Mouse (Mus musculus) limb, embryonic 11.5 days (tissue): ENCODE results near the gene Rftn1. TPM values are rescaled to one million over a fixed set of nuclear protein-coding genes. Genes with fewer than 3 reads are reported as not detected.

Source experiments
- ATAC-seq: fragments of 200-750 bp; cut with Nextera tagmentation; 2 replicates; pipeline ENCODE4 v1.8.0; 2017; ENCODE audit warnings: low read depth; ENCODE audit not compliant: insufficient number of reproducible peaks, low FRiP score, low TSS enrichment
- DNase-seq: peaks from one replicate; pipeline ENCODE4 v3.0.0-alpha.2; 2015; ENCODE audit warnings: low spot score
- H3K27ac ChIP-seq: fragments of 300-500 bp; sonication (generic); replicated peaks from 2 replicates; pipeline ENCODE4 v1.5.1; 2014; ENCODE audit warnings: low read depth, mild to moderate bottlenecking, low read length
- H3K27me3 ChIP-seq: fragments of 300-500 bp; sonication (generic); 2 replicates; pipeline ENCODE4 v1.6.1; 2014; ENCODE audit warnings: mild to moderate bottlenecking, low read length, mixed read lengths; ENCODE audit not compliant: control insufficient read depth, insufficient read depth
- H3K36me3 ChIP-seq: fragments of 300-500 bp; sonication (generic); 2 replicates; pipeline ENCODE4 v1.6.1; 2014; ENCODE audit warnings: mild to moderate bottlenecking, low read length, moderate library complexity, mixed read lengths; ENCODE audit not compliant: control insufficient read depth, insufficient read depth
- H3K4me1 ChIP-seq: fragments of 300-500 bp; sonication (generic); 2 replicates; pipeline ENCODE4 v1.6.1; 2014; ENCODE audit warnings: low read length, mixed read lengths; ENCODE audit not compliant: control insufficient read depth, insufficient read depth
- H3K4me2 ChIP-seq: fragments of 300-500 bp; sonication (generic); 2 replicates; pipeline ENCODE4 v1.6.1; 2014; ENCODE audit warnings: low read depth, mild to moderate bottlenecking, moderate library complexity; ENCODE audit not compliant: severe bottlenecking
- H3K4me3 ChIP-seq: fragments of 300-500 bp; sonication (generic); 2 replicates; pipeline ENCODE4 v1.5.1; 2014; ENCODE audit warnings: low read depth, low read length
- H3K9ac ChIP-seq: fragments of 300-500 bp; sonication (generic); 2 replicates; pipeline ENCODE4 v1.6.1; 2014; ENCODE audit warnings: mild to moderate bottlenecking, low read length
- H3K9me3 ChIP-seq: fragments of 300-500 bp; sonication (generic); 2 replicates; pipeline ENCODE4 v1.6.1; 2016; ENCODE audit warnings: low read length; ENCODE audit not compliant: control insufficient read depth
- WGBS: fragments of 180-500 bp; shearing (Covaris S2); extraction: QIAGEN DNeasy Blood & Tissue Kit; methylation state at CpG from one replicate; pipeline ENCODE4 v1.1.7; 2014; 5-methylcytosine and 5-hydroxymethylcytosine counted together
- polyA plus RNA-seq: library from polyadenylated mRNA; unstranded; fragments of >200 nt; fragmentation: Nextera tagmentation; extraction: Ambion mirVana; gene quantifications from 2 replicates; pipeline ENCODE4 v1.2.1, GENCODE M21; 2014

Gene Rftn1
- polyA plus RNA-seq, 1 experiment from 2014 or later = 5.1 TPM

DNA sequence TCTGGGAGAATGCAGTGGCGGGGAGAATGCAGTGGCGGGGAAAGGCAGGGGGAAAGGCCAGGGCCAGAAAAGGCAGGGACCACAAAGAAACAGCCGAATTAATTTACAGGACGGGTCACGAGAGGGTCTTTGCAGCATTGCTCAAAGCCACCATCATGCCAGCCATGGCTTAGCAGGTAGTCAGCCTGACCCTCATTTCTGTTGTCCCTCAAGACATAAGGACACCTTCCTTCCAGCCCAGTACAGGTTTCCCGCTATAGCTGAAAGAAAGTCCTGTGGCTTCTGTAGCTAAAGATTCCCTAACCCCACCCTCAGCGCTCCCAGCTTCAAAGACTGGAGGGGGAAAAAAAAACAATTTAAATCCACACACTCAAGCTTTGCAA is 184.1 kb downstream of the Rftn1 start:
- Histone ChIP-seq H3K27me3 (no peaks in the 10 kb centered on the region), H3K9me3 (no peaks in the 10 kb centered on the region), H3K4me2 (no peak overlapping the region), H3K36me3 (no peaks in the 10 kb centered on the region), H3K4me1 (0 out of 2 replicates have a peak, but pooled peaks cover 3% of the 10 kb centered on the region), H3K27ac (no peak overlapping the region), H3K4me3 (no peak overlapping the region), H3K9ac (no peak overlapping the region)
- no peak for ATAC-seq
- DNase-seq = no peak
- 36% methylated on average over 7 of the region's 7 CpGs for WGBS

DNA sequence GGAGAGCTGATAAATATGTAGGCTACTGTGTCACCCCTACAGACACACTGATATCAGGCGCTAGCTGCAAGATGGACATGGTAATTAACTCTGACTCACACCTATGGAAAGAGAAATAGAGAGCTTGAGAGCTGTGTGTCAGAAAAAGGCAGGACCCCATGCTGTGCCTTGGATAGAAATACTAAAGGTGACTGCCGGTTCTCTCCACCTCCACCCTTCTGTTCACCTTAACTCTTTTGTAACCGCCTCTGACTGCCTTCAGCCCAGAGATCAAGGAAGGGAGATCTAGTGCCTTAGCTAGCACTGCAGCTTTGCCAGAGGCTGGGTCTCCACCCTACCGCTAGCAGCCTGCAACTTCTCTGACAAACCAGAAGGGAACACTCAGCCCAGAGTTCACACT is 187.3 kb downstream of the Rftn1 start:
- WGBS = 84% methylated on average over 4 of the region's 4 CpGs
- no peak overlapping the region for H3K27ac ChIP-seq
- H3K27me3 ChIP-seq = no peaks in the 10 kb centered on the region
- ATAC-seq (no peak), DNase-seq (no peak)
- no peaks in the 10 kb centered on the region for H3K9me3 ChIP-seq
- H3K4me1 ChIP-seq = 0 out of 2 replicates have a peak, but pooled peaks cover 3% of the 10 kb centered on the region
- no peak overlapping the region for H3K4me2 ChIP-seq
- H3K36me3 ChIP-seq = no peaks in the 10 kb centered on the region
- H3K9ac ChIP-seq = no peak overlapping the region
- no peak overlapping the region for H3K4me3 ChIP-seq

DNA sequence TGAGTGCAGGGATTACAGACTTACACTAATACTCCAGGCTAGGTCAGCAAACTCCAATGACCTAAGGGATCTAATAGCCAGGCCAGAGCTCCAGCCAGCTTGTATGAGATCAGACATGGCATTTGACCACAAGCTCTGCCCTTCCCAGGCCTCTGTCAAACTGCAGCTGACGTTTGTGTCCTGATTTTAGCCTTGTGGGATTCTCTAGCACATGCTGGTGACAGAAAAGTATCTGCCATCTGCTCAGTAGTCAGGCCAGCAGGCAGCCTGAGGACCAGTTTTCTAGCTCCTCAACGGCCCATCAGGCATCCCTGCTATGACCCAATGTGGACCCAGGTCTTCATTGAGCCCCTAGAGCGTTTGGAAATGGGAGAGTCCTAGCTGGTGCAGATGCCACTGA is 188.3 kb downstream of the Rftn1 start:
- DNase-seq (no peak), ATAC-seq (no peak)
- Histone ChIP-seq H3K27ac (no peak overlapping the region), H3K27me3 (no peaks in the 10 kb centered on the region), H3K4me2 (no peak overlapping the region), H3K9ac (no peak overlapping the region), H3K4me3 (no peak overlapping the region), H3K9me3 (no peaks in the 10 kb centered on the region), H3K4me1 (0 out of 2 replicates have a peak, but pooled peaks cover under 1% of the 10 kb centered on the region), H3K36me3 (no peaks in the 10 kb centered on the region)
- 77% methylated on average over 3 of the region's 3 CpGs for WGBS

DNA sequence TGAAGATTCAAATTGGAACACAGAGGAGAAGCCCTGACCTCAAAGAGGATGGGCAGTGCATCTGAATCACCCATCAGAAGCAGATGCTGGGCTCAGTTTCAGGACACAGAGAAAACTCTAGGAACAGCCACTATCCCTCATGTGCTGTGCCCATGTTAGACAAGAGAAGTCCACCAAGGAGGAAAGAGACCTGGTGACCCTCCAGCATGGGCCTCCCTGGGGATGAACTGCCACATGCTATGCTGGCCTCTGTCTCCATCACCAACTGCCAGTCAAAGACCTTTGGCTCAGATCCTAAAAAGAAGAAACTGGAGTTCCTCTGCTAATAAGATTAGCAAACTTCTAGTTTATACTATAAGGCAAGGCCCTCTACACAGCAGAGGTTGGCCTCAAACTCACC is 188.7 kb downstream of the Rftn1 start:
- no peaks in the 10 kb centered on the region for H3K27me3 ChIP-seq
- H3K4me2 ChIP-seq = no peak overlapping the region
- H3K27ac ChIP-seq = no peak overlapping the region
- no peaks in the 10 kb centered on the region for H3K9me3 ChIP-seq
- H3K36me3 ChIP-seq = no peaks in the 10 kb centered on the region
- DNase-seq = no peak
- no peaks in the 10 kb centered on the region for H3K4me1 ChIP-seq
- H3K4me3 ChIP-seq = no peak overlapping the region
- H3K9ac ChIP-seq = no peak overlapping the region
- no peak for ATAC-seq

DNA sequence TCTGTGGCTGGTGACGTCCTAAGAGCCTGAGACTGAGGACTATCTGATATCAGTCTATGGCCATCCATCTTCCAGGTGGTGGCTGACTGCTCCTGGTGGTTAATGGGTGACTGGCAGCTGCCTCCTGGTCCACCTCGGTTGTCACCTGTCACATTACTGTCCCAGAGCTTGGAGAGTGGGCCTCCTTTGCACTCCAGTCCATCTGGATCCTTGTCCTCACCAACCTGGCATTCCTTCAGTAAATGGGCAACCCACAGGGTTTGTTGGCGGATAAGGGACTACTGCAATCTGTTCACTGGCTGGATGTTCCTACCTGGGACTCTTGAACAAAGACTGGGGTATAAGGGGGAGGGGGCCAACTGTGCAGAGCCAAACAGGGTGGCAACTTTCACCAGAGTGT is 189.9 kb downstream of the Rftn1 start:
- Histone ChIP-seq H3K36me3 (no peaks in the 10 kb centered on the region), H3K9ac (no peak overlapping the region), H3K27me3 (no peaks in the 10 kb centered on the region), H3K4me3 (no peak overlapping the region), H3K4me2 (no peak overlapping the region), H3K9me3 (no peaks in the 10 kb centered on the region), H3K27ac (no peak overlapping the region), H3K4me1 (no peaks in the 10 kb centered on the region)
- WGBS = 85% methylated on average over 3 of the region's 3 CpGs
- DNase-seq = no peak
- ATAC-seq = no peak

DNA sequence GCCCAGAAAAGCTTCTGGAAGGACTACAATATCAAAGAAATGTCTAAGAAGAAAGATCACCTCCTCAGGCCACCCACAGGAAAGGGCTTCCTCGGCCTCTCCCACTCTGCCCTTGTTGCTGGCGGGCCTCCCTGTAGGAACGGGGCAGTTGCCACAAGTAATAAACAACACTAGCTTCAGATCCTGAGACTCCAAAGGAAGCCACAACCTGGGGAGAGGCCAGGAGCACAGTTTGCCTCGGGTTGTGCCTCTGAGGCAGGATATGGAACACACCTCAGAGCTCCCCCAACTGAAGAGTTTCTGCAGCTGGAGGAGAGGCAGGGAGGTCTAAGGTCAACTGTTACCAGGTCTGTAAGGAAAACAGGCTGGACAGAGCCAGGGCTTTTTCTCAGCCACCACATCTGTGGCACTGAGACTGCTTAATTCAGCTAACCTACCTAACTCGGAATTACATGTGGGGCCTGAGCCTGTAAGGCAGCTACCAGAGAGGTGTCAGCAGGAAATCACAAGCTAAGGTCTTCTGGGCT is 193.8 kb downstream of the Rftn1 start:
- Histone ChIP-seq H3K27ac (peak overlapping the region; percentile 23; the same call in 1 of the 2 replicates), H3K9ac (no peak overlapping the region), H3K36me3 (no peaks in the 10 kb centered on the region), H3K4me2 (no peak overlapping the region), H3K9me3 (no peaks in the 10 kb centered on the region), H3K4me3 (no peak overlapping the region), H3K27me3 (no peaks in the 10 kb centered on the region), H3K4me1 (no peaks in the 10 kb centered on the region)
- WGBS = 14% methylated on average over 5 of the region's 5 CpGs
- DNase-seq (peak; percentile 46), ATAC-seq (no peak)

DNA sequence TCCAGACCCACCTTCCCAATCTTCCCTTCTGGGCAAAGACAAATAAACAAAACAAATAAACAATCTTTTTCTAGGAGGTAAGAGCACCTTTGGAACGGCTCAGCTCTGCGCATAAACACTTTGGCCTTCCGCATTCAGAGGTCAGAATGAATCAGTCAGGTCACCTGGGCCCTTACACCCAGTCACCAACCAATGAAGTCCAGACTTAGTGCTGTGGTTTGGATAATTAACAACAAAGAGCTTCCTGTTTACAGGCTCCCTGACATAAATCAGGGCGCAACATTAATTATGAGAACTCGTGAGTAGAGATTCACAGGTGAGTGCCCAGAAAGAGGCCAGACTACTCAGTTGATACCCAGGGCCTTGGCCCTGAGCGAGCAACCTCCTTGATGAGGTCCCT is 194.4 kb downstream of the Rftn1 start:
- no peak for ATAC-seq
- Histone ChIP-seq H3K4me2 (no peak overlapping the region), H3K4me3 (no peak overlapping the region), H3K27me3 (no peaks in the 10 kb centered on the region), H3K9ac (no peak overlapping the region), H3K27ac (peak overlapping the region; percentile 23; the same call in 1 of the 2 replicates), H3K4me1 (no peaks in the 10 kb centered on the region), H3K9me3 (no peaks in the 10 kb centered on the region), H3K36me3 (no peaks in the 10 kb centered on the region)
- DNase-seq = no peak
- WGBS = 47% methylated on average over 6 of the region's 6 CpGs

DNA sequence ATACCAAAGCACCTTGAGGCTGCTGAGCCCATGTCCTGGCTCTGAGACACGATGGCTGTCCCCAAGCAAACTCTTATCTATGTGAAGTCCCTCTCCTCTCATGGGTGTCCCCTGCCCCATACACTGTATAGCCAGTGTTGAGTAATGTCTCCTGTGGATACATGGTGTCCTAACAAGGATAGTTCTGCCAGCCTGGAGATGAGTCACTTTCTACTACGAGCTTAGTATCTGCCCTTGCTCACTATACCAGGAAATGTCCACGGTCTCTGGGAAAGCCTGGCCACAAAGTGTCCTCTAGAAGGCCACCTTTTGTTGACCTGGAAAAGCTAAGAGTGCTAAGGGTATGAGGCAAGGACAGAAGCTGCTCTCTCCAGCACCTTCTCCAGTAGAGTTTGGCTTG is 195.2 kb downstream of the Rftn1 start:
- no peak overlapping the region for H3K9ac ChIP-seq
- no peak overlapping the region for H3K4me2 ChIP-seq
- DNase-seq = no peak
- no peak overlapping the region for H3K4me3 ChIP-seq
- no peaks in the 10 kb centered on the region for H3K27me3 ChIP-seq
- no peaks in the 10 kb centered on the region for H3K36me3 ChIP-seq
- ATAC-seq = no peak
- H3K27ac ChIP-seq = no peak overlapping the region
- no peaks in the 10 kb centered on the region for H3K9me3 ChIP-seq
- H3K4me1 ChIP-seq = no peaks in the 10 kb centered on the region
- 86% methylated on average over 3 of the region's 3 CpGs for WGBS

DNA sequence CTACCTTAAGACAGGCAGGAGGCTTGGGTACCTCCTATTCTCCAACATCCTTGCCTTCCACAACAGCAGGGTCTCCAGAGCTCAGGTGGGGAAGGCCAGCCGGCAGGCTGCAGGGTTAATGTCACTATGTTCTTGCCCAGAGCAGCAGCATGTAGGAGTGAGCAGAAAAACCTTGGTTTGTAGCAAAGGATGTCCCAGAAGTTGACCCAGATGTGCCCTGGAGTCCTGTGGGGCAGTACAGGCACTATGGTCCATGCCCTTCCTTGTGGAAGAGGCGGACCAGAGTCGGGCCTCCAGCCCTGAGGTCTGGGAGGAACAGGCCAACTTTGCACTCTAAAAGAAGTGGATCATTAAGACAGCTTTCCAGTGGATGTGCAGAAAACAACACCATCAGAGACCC is 196.8 kb downstream of the Rftn1 start:
- H3K9me3 ChIP-seq = no peaks in the 10 kb centered on the region
- H3K9ac ChIP-seq = no peak overlapping the region
- no peak overlapping the region for H3K27ac ChIP-seq
- DNase-seq = no peak
- 80% methylated on average over 3 of the region's 3 CpGs for WGBS
- H3K4me3 ChIP-seq = no peak overlapping the region
- H3K27me3 ChIP-seq = no peaks in the 10 kb centered on the region
- H3K4me1 ChIP-seq = no peaks in the 10 kb centered on the region
- H3K4me2 ChIP-seq = no peak overlapping the region
- H3K36me3 ChIP-seq = no peaks in the 10 kb centered on the region
- ATAC-seq = no peak
